Mouse (Mus musculus) cerebellum, adult 9-11 months (tissue): ENCODE results near the gene Mrpl55.

Source experiments
- DNase-seq: peaks from one replicate; pipeline ENCODE4 v3.0.0; 2022

Gene Mrpl55

GRCm38 (mm10) chr11:59230144-59230760 lies 28.0 kb downstream of the Mrpl55 start:
- peak; percentile 67 for DNase-seq

- no peak for DNase-seq
Measured at GRCm38 (mm10) chr11:59232797-59233196, 30.5 kb downstream of the Mrpl55 start.

- DNase-seq, result peak; percentile 87
Measured at GRCm38 (mm10) chr11:59238525-59239427, 36.5 kb downstream of the Mrpl55 start.

GRCm38 (mm10) chr11:59239428-59239785 lies 37.1 kb downstream of the Mrpl55 start:
- DNase-seq, result no peak

DNA sequence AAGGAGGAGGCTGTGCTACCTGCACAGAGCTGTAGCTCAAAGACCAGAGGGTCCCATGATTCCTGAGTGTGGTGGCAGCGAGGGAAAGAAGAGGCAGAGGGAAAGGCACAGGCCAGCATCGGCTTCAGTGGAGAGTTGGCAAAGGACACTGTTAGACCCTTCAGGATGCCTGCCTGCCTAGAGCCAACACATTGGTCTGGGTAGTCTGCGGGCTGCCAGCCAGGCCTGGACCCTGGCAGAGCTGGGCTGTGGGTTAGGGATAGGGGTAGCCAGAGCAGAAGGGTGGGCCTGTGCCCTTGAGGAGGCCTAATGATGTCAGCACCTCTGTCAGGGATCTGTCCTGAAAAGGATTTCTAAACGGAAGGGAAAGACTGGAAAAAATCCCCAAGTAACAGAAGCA lies 37.5 kb downstream of the Mrpl55 start:
- no peak for DNase-seq

- no peak for DNase-seq
Measured at GRCm38 (mm10) chr11:59241841-59242240, 39.6 kb downstream of the Mrpl55 start.

DNA sequence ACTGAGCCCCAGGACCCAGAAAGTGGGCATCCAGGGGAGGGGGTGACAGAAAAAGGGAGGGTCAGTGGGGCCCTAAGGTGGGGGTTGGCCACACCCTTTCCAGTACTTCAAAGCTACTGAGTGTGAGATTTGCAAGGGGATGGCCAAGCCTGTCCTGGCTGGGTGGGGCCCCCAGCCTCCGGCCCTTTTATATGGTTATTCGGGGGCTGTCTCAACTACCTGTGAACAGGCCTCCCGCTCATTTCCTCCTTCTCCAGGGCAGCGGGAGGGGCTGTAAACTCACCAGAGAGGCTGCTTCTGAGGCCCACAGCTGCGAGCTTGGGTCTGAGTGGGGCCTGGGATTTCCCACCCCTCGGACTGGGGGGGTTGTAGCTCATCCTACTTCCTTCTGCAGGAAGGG lies 41.6 kb downstream of the Mrpl55 start:
- DNase-seq, result no peak

- no peak for DNase-seq
Measured at GRCm38 (mm10) chr11:59248101-59248500, 45.8 kb downstream of the Mrpl55 start.
